Mouse (Mus musculus) ZHBTc4 (cell line): Measurements from ENCODE around the gene Lzic.
A peak's percentile ranks its signal among the peaks of the same experiment; 100 is the strongest.
"Not testable (repeated sequence)": the region's sequence is repeated elsewhere in the genome, so short reads cannot be mapped to it uniquely, and the experiment has no call there.

Experiments
- DNase-seq: peaks from one replicate; pipeline ENCODE4 v3.0.0-alpha.2; 2011; ENCODE audit warnings: low read depth, low spot score

Gene Lzic

GRCm38 (mm10) chr4:149485053-149485824 is at the start of gene Lzic, which contains the start of gene Nmnat1:
TSS of gene Lzic (plus strand) at chr4:149485229.
TSS of gene Nmnat1 (minus strand) at chr4:149485202.
- peak; percentile 98 for DNase-seq

- DNase-seq = no peak
Measured at GRCm38 (mm10) chr4:149440576-149440975, 44.5 kb upstream of the Lzic start.

DNA sequence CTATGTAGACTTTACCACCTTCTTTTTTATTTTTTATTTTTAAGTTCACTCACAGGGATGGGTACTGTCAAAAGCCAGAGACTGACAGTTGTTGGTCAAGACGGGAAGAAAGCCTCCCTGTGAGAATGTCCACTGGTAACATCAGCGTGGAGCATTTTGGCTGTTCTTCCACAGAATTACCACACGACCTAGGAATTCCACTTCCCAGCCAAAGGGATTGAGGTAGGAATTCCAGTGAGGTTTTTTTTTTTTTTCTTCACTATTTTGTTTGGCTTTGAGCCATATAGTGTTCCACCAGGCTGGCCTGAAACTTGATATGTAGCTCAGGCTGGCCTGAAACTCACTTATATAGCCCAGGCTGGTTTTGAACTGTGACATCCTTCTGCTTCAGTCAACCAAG is 42.6 kb upstream of the Lzic start:
- no peak for DNase-seq

DNA sequence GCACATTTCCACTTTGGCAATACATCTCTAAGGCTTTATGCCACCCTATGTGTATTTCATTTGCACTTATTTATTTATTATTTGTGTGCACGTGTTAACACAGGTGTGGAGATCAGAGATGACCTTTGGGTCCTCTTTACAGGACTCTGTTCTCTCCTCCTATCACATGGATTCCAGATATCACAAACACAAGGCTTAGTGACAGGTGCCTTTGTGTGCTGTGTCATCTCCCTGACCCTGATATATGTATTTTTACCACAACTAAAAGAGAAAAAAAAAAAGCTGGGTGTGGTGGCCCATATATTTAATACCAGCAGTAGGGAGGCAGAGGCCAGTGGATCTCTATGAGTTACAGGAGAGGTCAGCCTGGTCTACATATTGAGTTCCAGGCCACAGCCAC is 40.6 kb upstream of the Lzic start:
- DNase-seq = no peak

- peak; percentile 93 for DNase-seq
Measured at GRCm38 (mm10) chr4:149444964-149445701, 39.9 kb upstream of the Lzic start.

GRCm38 (mm10) chr4:149445868-149446267 is 39.2 kb upstream of the Lzic start:
- DNase-seq = peak; percentile 87

GRCm38 (mm10) chr4:149446309-149446708 is 38.7 kb upstream of the Lzic start:
- peak; percentile 72 for DNase-seq

DNA sequence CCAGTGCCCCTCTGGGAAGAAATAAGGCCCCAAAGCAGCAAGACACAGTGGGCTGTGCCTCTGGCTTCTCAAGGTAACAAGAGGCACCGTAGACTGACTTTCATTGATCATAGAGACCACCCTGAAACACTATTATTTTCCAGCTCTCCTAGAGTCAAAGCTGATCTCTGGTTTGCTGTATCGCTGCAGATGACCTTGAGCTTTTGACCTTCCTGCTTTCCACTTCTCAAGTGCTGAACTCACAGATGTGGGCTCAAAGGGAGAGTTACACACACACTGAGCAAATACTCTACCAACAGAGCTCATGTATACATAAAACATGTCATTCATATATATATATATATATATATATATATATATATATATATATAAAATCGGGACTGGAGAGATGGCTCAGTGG is 34.4 kb upstream of the Lzic start:
- DNase-seq = peak; percentile 62

DNA sequence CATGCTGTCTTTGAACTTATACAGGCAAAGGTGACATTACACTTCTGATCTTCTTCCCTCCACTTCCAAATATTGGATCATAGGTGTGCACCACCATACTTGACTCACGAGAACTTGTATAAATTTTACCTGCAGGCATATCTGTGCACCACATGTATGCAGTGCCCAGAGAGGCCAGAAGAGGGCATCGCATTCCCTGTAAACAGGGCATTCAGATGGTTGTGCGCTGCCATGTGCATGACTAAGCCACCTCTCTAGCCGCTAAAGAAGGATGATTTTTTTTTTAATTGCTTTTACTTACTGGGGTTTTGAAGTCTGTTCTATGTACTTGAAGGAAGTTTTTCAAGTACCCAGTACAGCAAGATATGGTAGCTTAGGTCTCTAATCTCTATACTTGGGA is 31.4 kb upstream of the Lzic start:
- DNase-seq = peak; percentile 85

GRCm38 (mm10) chr4:149454263-149454662 is 30.8 kb upstream of the Lzic start:
- DNase-seq = no peak

- peak; percentile 10 for DNase-seq
Measured at GRCm38 (mm10) chr4:149454879-149455278, 30.1 kb upstream of the Lzic start, which contains the start of gene Rbp7. TSS of gene Rbp7 (minus strand) at chr4:149454978.

DNA sequence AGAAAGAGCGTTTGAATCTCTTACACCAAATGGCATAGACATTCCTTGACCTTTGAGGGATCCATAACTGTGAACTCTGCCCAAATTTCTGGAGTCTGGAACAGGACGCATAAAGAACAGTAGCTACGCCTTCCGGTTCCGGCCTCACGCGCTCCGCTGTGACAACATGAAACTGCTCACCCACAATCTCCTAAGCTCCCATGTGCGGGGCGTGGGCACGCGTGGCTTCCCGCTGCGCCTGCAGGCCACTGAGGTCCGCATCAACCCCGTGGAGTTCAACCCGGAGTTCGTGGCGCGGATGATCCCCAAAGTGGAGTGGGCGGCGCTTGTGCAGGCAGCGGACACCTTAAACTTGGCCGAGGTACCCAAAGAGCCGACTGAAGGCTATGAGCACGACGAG is 27.9 kb upstream of the Lzic start:
- not testable (repeated sequence) for DNase-seq

GRCm38 (mm10) chr4:149457831-149458430 is 27.1 kb upstream of the Lzic start:
- no peak for DNase-seq

DNA sequence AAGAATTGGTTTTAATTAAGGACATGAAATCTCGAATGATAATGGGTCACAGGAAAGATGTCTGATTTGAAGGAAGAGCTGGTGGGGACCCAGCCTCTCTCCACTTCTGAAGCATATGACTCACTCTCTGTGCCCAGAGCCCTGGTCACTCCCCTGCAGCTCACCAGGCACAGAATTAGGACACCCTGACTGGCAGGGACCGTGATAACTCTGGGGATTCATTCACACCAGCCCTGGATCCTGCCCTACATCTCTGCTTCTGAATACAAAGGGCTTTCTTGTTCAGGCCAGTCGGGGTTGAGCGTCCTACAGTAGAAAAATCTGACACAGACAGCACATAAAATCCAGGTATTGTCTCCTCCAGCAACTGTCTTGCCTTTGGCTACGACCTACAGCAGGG is 26.5 kb upstream of the Lzic start:
- no peak for DNase-seq

- no peak for DNase-seq
Measured at GRCm38 (mm10) chr4:149459425-149459824, 25.6 kb upstream of the Lzic start.

DNA sequence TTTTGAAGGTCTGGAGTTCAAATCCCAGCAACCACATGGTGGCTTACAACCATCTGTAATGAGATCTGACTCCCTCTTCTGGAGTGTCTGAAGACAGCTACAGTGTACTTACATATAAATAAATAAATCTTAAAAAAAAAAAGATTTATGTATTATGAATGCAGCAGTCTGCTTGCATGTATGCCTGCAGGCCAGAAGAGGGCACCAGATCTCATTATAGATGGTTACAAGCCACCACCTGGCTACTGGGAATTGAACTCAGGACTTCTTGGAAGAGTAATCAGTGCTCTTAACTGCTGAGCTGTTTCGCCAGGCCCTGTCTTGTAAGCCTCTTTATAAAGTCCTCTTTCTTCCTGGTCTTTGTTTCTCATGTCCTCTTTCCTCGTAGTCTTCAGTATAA is 24.6 kb upstream of the Lzic start:
- DNase-seq = peak; percentile 26

- DNase-seq = no peak
Measured at GRCm38 (mm10) chr4:149461579-149462304, 23.3 kb upstream of the Lzic start.

- no peak for DNase-seq
Measured at GRCm38 (mm10) chr4:149462305-149462971, 22.6 kb upstream of the Lzic start.

- peak; percentile 79 for DNase-seq
Measured at GRCm38 (mm10) chr4:149463435-149463950, 21.5 kb upstream of the Lzic start.

DNA sequence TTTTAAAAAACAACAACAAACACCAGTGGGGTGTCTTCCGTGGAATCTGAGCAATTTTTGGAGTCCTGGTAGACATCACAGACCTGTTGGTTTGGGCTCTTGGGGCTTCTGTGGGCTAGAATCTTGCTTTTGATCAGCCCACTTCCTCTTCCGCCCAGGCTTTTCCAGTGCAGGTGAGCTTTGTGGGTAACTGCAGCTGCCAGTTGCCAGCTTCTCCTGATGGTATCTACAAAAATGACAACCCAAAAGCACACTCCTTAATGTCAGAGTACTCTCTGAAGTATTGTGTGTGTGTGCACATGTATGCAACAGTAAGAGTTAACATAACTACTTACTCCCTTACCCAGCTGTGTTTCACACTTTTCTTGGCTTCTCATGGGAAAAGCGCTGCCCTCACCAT is 15.5 kb upstream of the Lzic start:
- DNase-seq = no peak

DNA sequence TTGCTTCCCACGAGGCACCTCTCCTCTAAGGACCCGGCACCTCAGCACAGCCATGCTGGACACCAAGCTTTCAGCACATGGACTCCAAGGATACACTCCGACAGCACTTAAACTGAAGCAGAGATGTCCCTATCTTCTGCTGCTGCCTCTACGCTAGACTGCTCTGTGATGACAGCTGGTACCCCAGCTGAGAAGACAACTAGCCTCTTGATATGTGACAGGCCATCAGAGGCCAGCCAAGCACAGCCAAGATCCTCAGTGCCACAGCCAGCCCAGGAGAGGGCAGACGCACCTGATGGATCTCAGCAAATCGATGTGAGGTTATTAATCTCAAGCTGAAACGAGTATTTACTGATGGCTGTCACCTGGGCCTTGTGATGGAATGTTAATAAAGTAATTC is 9.9 kb upstream of the Lzic start:
- no peak for DNase-seq
